Mouse (Mus musculus) liver, embryonic 14.5 days (tissue): Measurements from ENCODE around the gene Cxcr3. TPM values are rescaled to one million over a fixed set of nuclear protein-coding genes. Genes with fewer than 3 reads are reported as not detected.

Experiments
- ATAC-seq: fragments of 200-750 bp; cut with Nextera tagmentation; 2 replicates; pipeline ENCODE4 v1.8.0; 2017; ENCODE audit warnings: moderate number of reproducible peaks, mild to moderate bottlenecking, moderate library complexity; ENCODE audit not compliant: insufficient read depth
- DNase-seq, 3 experiments: peaks; one replicate each; pipeline ENCODE4 v3.0.0-alpha.2; 2012 to 2013; ENCODE audit warnings: low read depth in 3 of 3, low spot score in 3 of 3
- H3K27ac ChIP-seq: fragments of 300-500 bp; sonication (generic); 2 replicates; pipeline ENCODE4 v1.5.1; 2014; ENCODE audit warnings: moderate library complexity, mild to moderate bottlenecking, control low read depth, inconsistent platforms
- H3K27me3 ChIP-seq: fragments of 300-500 bp; sonication (generic); 2 replicates; pipeline ENCODE4 v1.6.1; 2014; ENCODE audit warnings: mild to moderate bottlenecking, low read length, moderate library complexity; ENCODE audit not compliant: control insufficient read depth, insufficient read depth
- H3K36me3 ChIP-seq: fragments of 300-500 bp; sonication (generic); replicated peaks from 2 replicates; pipeline ENCODE4 v1.6.1; 2014; ENCODE audit warnings: low read depth; ENCODE audit not compliant: control insufficient read depth, insufficient read depth
- H3K4me1 ChIP-seq, 2 experiments: fragments of 200-500 bp in 1 of 2; fragments of 300-500 bp in 1 of 2; sonication (generic) in 1 of 2; replicated peaks; 2 replicates each; pipeline ENCODE4 v1.6.1; 2012 to 2014; ENCODE audit warnings: antibody characterized with exemption in 1 of 2, inconsistent platforms in 1 of 2, low read length in 1 of 2; ENCODE audit not compliant: control insufficient read depth in 2 of 2, insufficient read depth in 2 of 2
- H3K4me2 ChIP-seq: fragments of 300-500 bp; sonication (generic); 2 replicates; pipeline ENCODE4 v1.6.1; 2014; ENCODE audit warnings: low read depth, mild to moderate bottlenecking, control low read depth, moderate library complexity
- H3K4me3 ChIP-seq, 2 experiments: fragments of 200-500 bp in 1 of 2; fragments of 300-500 bp in 1 of 2; sonication (generic) in 1 of 2; 2 replicates each; pipeline ENCODE4 v1.5.1; 2012 to 2014; ENCODE audit warnings: low read depth in 2 of 2, low read length in 2 of 2, mild to moderate bottlenecking in 2 of 2, control low read depth in 1 of 2, inconsistent platforms in 1 of 2, moderate library complexity in 1 of 2; ENCODE audit not compliant: insufficient read depth in 1 of 2
- H3K9ac ChIP-seq: fragments of 300-500 bp; sonication (generic); replicated peaks from 2 replicates; pipeline ENCODE4 v1.6.1; 2014; ENCODE audit warnings: mild to moderate bottlenecking, control low read depth, moderate library complexity
- H3K9me3 ChIP-seq: fragments of 300-500 bp; sonication (generic); 2 replicates; pipeline ENCODE4 v1.6.1; 2016; ENCODE audit warnings: low read length, mixed read lengths; ENCODE audit not compliant: control insufficient read depth
- CTCF ChIP-seq: IDR thresholded peaks from 2 replicates; pipeline ENCODE4 v1.5.1; 2016; ENCODE audit warnings: antibody characterized with exemption, low read depth, control low read depth
- EP300 ChIP-seq: IDR thresholded peaks from 2 replicates; pipeline ENCODE4 v1.6.1; 2016; ENCODE audit warnings: antibody characterized with exemption, low read depth
- WGBS: fragments of 180-500 bp; shearing (Covaris S2); extraction: QIAGEN DNeasy Blood & Tissue Kit; methylation state at CpG from one replicate; pipeline ENCODE4 v1.1.7; 2014; ENCODE audit not compliant: insufficient replicate concordance; 5-methylcytosine and 5-hydroxymethylcytosine counted together
- polyA plus RNA-seq, 2 experiments: library from polyadenylated mRNA; depleted of rRNA in 1 of 2; stranded (reverse) in 1 of 2; unstranded in 1 of 2; fragments of >200 nt; fragmentation: Nextera tagmentation in 1 of 2; extraction: Ambion mirVana in 1 of 2; gene quantifications; 2 replicates each; pipeline versions ENCODE4 v1.2.1 to v1.2.3; 2012 to 2014

Gene Cxcr3
- 0.20 and 0.26 TPM in 2 replicates for polyA plus RNA-seq (2012; rRNA removed)
- 0.20 and 0.28 TPM in 2 replicates for polyA plus RNA-seq (2014; fragmentation: Nextera tagmentation; extraction: Ambion mirVana)

- Histone ChIP-seq H3K36me3 (no peaks in the 10 kb centered on the region), H3K27me3 (no peaks in the 10 kb centered on the region), H3K27ac (no peak within 1 kb of the TSS), H3K4me2 (no peak within 1 kb of the TSS), H3K9ac (no peak within 1 kb of the TSS), H3K4me3 (no peak within 1 kb of the TSS), H3K9me3 (no peaks in the 10 kb centered on the region), H3K4me1 (no peaks in the 10 kb centered on the region)
- no peak for ATAC-seq
- no peak for TF ChIP-seq CTCF
- no peak for TF ChIP-seq EP300
- 33% methylated on average over 11 of the region's 11 CpGs for WGBS
- DNase-seq, result no peak
Observed at GRCm38 (mm10) chrX:101733828-101734319, at the start of gene Cxcr3. Cxcr3 (minus strand) TSS chrX:101734269.

DNA sequence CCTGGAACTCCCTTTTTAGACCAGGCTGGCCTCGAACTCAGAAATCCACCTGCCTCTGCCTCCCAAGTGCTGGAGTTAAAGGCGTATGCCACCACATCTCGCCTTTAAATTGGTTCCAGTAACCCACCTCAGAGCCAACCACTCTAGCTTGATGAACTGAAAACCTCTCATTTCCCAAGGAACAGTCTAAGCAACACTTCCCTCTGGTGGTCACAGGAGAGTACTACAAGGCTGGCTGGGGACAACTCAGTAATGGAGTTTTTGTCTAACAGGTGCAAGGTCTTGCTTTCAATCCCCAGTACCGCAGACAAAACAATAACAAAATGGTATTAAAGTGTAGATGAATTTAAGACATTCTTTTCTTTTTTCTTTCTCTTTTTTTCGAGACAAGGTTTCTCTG is 38.0 kb upstream of the Cxcr3 start:
- Histone ChIP-seq H3K4me2 (no peak overlapping the region), H3K27me3 (no peaks in the 10 kb centered on the region), H3K4me1 (no peaks in the 10 kb centered on the region), H3K4me3 (no peak overlapping the region), H3K9me3 (no peaks in the 10 kb centered on the region), H3K9ac (no peak overlapping the region), H3K36me3 (no peaks in the 10 kb centered on the region), H3K27ac (no peak overlapping the region)
- TF ChIP-seq CTCF (peak; percentile 74), EP300 (no peak)
- ATAC-seq (no peak), DNase-seq (peak in 2 of 3 experiments; percentile 4 to 14)
- WGBS, result 24% methylated on average over 5 of the region's 5 CpGs

GRCm38 (mm10) chrX:101770307-101770706 is 36.2 kb upstream of the Cxcr3 start:
- Histone ChIP-seq H3K27me3 (no peaks in the 10 kb centered on the region), H3K36me3 (no peaks in the 10 kb centered on the region), H3K4me1 (no peaks in the 10 kb centered on the region), H3K27ac (no peak overlapping the region), H3K9ac (no peak overlapping the region), H3K4me2 (no peak overlapping the region), H3K9me3 (no peaks in the 10 kb centered on the region), H3K4me3 (no peak overlapping the region)
- TF ChIP-seq EP300 (no peak), CTCF (no peak)
- ATAC-seq, result no peak
- no peak for DNase-seq
- WGBS, result 11% methylated on average over 3 of the region's 3 CpGs

- ATAC-seq (no peak), DNase-seq (no peak)
- H3K4me3 ChIP-seq, result no peak overlapping the region
- TF ChIP-seq EP300 (no peak), CTCF (no peak)
- no peaks in the 10 kb centered on the region for H3K27me3 ChIP-seq
- H3K9me3 ChIP-seq, result no peaks in the 10 kb centered on the region
- H3K4me2 ChIP-seq, result no peak overlapping the region
- H3K36me3 ChIP-seq, result no peaks in the 10 kb centered on the region
- 32% methylated on average over 2 of the region's 2 CpGs for WGBS
- H3K27ac ChIP-seq, result no peak overlapping the region
- no peak overlapping the region for H3K9ac ChIP-seq
- H3K4me1 ChIP-seq, result no peaks in the 10 kb centered on the region
Observed at GRCm38 (mm10) chrX:101769478-101769877, 35.4 kb upstream of the Cxcr3 start.

DNA sequence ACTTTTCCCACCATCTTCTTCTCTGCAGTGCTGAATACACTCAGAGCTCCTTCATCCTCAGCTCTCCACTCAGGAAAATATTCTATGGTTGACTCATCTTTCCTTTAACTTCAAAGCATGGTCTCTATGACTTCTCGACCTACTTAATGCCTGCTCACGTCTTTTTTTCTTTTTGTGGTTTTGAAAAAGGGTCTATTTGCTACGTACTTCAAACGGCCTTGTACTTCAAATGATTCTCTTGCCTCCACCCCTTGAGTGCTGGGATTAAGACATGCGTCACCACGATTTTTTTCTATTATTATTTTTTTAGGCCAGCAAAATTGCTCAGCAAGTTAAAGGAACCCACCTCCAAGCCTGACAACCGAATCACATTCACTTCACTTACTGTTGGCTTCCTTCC is 33.2 kb upstream of the Cxcr3 start:
- 36% methylated on average over 7 of the region's 7 CpGs for WGBS

More for the DNA sequence above, 33.2 kb upstream of the Cxcr3 start:
- no peak for ATAC-seq
- DNase-seq, result no peak
- no peak overlapping the region for H3K4me3 ChIP-seq
- H3K4me1 ChIP-seq, result no peaks in the 10 kb centered on the region
- H3K27me3 ChIP-seq, result no peaks in the 10 kb centered on the region
- H3K9me3 ChIP-seq, result no peaks in the 10 kb centered on the region
- TF ChIP-seq CTCF, result no peak
- H3K36me3 ChIP-seq, result no peaks in the 10 kb centered on the region
- no peak overlapping the region for H3K9ac ChIP-seq
- H3K27ac ChIP-seq, result no peak overlapping the region
- no peak overlapping the region for H3K4me2 ChIP-seq
